Mouse (Mus musculus): ENCODE results near the gene Prss2. TPM values are rescaled to one million over a fixed set of nuclear protein-coding genes. Genes with fewer than 3 reads are reported as not detected.
A peak's percentile ranks its signal among the peaks of the same experiment; 100 is the strongest.
"Not testable (repeated sequence)": the region's sequence is repeated elsewhere in the genome, so short reads cannot be mapped to it uniquely, and the experiment has no call there.

The Prss2 gene
- total RNA-seq (2021) = not detected

DNA sequence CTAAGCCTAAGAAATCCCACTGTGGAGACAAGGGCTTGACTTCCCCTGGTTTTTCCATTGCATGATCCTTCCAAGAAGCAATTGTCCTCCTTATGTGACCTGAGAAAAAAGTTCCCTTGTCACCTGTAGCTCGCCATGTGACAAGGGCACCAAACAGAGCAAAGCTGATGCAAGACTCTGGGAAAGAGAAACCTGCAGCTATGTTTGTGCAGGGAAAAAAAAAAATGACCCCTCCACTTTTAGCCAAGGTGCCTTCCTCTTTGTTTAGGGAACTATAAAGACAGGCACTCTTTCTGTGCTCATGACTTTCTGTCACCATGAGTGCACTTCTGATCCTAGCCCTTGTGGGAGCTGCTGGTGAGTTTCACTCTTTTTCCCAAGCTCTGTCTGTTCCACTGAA is at the start of gene Prss2:
TSS of gene Prss2 (plus strand) at position 301 of the 400 bp plus-strand sequence.
- intact Hi-C loops (cut with DNase I) = no loop called here
- no peak for DNase-seq (ENCODE audit: low spot score in 2 of 2)

GRCm38 (mm10) chr6:41499374-41499773 is 22.2 kb upstream of the Prss2 start:
- intact Hi-C loops (cut with DNase I) = no loop called here
- no peak for DNase-seq (ENCODE audit: low spot score in 2 of 2)

GRCm38 (mm10) chr6:41504915-41505314 is 16.7 kb upstream of the Prss2 start:
- intact Hi-C loops (cut with DNase I) = no loop called here
- DNase-seq (ENCODE audit: low spot score in 2 of 2) = no peak

DNA sequence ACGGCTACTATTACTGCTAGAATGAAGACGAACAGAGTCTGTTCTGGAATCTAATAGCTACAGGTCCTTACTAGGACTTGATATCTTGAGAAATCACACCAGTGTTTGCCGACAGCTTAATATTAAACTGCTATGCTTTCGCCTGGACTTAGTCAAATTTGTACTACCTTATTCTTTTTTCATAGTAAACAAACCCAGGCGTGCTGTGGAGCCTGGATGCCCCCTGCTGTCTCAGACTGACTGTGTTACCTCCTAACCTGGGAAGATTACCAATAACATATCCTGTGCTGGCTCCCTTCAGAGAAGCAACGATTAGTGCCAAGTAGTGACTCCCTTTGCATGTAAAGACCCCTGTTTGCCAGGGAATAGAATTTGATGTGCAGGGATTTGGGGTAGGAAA is 16.3 kb upstream of the Prss2 start:
- no peak for DNase-seq (ENCODE audit: low spot score in 2 of 2)
- intact Hi-C loops (cut with DNase I) = no loop called here

GRCm38 (mm10) chr6:41518017-41518524 is 3.5 kb upstream of the Prss2 start:
- intact Hi-C loops (cut with DNase I) = no loop called here
- peak in 1 of 2 experiments; percentile 39 for DNase-seq (ENCODE audit: low spot score in 2 of 2)

GRCm38 (mm10) chr6:41526453-41526852 is 4.9 kb downstream of the Prss2 start:
- no peak for DNase-seq (ENCODE audit: low spot score in 2 of 2)
- intact Hi-C loops (cut with DNase I) = loop anchor here (5.0 kb wide), 1 partner anchor 434 kb away; no protein-coding TSS in a partner anchor

DNA sequence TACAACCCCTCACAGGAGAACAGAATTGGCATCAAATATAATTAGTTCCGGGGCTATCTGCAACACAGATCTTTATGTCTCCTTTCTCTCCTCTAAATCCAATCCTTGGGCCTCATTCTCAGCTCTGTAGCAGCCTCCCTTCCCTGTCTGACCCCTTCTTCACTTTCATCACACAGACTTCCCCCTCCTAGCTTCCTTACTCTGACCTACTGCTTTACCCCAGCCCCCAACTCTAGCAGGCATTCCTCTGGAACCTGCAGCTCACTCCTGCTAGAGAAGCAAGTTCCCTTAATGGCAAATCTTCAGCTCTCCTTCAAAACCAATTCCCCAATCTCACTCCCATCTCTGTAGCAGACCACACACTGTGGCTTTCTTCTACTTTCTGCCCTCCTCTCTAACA is 5.8 kb downstream of the Prss2 start:
- intact Hi-C loops (cut with DNase I) = loop anchor here (5.0 kb wide), 1 partner anchor 435 kb away; no protein-coding TSS in a partner anchor
- DNase-seq (ENCODE audit: low spot score in 2 of 2) = no peak

GRCm38 (mm10) chr6:41529987-41530386 is 8.4 kb downstream of the Prss2 start:
- peak in 1 of 2 experiments; percentile 39 for DNase-seq (ENCODE audit: low spot score in 2 of 2)
- intact Hi-C loops (cut with DNase I) = loop anchor here (2.0 to 5.0 kb wide), 3 partner anchors 267 to 438 kb away; no protein-coding TSS in a partner anchor

- intact Hi-C loops (cut with DNase I) = no loop called here
- no peak for DNase-seq (ENCODE audit: low spot score in 2 of 2)
Measured at GRCm38 (mm10) chr6:41532181-41532580, 10.6 kb downstream of the Prss2 start.

GRCm38 (mm10) chr6:41532687-41533284 is 11.2 kb downstream of the Prss2 start:
- intact Hi-C loops (cut with DNase I) = no loop called here
- DNase-seq (ENCODE audit: low spot score in 2 of 2) = no peak

DNA sequence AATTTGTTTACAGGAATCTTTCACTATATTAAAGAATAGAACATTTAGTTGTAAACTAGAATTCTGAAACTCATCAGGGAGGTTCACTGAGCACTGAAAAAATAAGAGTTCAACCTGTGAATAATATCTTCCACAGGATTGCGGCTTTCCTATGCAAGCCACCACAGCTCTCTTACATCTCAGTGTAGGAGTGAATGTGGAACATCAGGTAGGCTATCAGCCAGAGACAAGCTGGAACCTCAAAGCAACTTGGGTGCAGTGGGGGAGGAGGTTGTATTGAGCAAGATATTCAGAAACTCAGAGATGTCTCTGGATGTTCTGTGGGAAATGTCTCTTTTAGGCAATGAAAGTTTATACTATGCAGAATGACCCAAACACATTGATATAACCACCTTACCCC is 15.8 kb downstream of the Prss2 start:
- no peak for DNase-seq (ENCODE audit: low spot score in 2 of 2)
- intact Hi-C loops (cut with DNase I) = no loop called here

DNA sequence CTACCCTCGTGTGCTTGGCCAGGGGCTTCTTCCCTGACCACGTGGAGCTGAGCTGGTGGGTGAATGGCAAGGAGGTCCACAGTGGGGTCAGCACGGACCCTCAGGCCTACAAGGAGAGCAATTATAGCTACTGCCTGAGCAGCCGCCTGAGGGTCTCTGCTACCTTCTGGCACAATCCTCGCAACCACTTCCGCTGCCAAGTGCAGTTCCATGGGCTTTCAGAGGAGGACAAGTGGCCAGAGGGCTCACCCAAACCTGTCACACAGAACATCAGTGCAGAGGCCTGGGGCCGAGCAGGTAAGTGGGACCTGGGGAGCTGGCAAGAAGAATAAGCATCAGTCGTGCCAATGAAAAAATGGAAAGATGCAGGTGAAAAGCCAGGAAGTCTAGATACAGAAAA is 16.7 kb downstream of the Prss2 start:
- intact Hi-C loops (cut with DNase I) = not testable (repeated sequence)

GRCm38 (mm10) chr6:41540746-41541145 is 19.2 kb downstream of the Prss2 start:
- DNase-seq (ENCODE audit: low spot score in 2 of 2) = no peak
- intact Hi-C loops (cut with DNase I) = no loop called here

More for the DNA sequence above, 16.7 kb downstream of the Prss2 start:
- DNase-seq (ENCODE audit: low spot score in 2 of 2) = not testable (repeated sequence)

- DNase-seq (ENCODE audit: low spot score in 2 of 2) = no peak
- intact Hi-C loops (cut with DNase I) = no loop called here
Measured at GRCm38 (mm10) chr6:41541746-41542145, 20.2 kb downstream of the Prss2 start.

DNA sequence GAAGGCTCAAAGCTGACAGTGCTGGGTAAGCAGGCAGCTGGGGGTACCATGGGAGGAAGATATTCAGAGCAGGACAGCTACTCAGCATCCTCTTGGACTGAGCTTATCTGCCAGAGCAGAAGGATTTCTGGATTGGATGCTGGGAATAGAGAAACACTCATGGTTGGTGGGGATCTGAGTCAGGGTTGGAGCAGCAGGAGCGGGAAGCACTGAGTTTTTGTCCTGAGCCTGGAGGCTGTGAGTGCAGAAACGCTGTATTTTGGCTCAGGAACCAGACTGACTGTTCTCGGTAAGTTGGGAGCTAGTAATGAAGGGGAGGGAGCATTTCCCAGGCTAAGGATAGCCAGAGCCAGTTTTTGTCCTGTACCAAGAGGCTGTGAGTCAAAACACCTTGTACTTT is 21.4 kb downstream of the Prss2 start:
- intact Hi-C loops (cut with DNase I) = no loop called here
- DNase-seq (ENCODE audit: low spot score in 2 of 2) = peak in 1 of 2 experiments; percentile 39

- intact Hi-C loops (cut with DNase I) = no loop called here
- no peak for DNase-seq (ENCODE audit: low spot score in 2 of 2)
Measured at GRCm38 (mm10) chr6:41543411-41544050, 21.9 kb downstream of the Prss2 start.

GRCm38 (mm10) chr6:41544381-41544924 is 22.9 kb downstream of the Prss2 start:
- DNase-seq (ENCODE audit: low spot score in 2 of 2) = no peak
- intact Hi-C loops (cut with DNase I) = no loop called here

- intact Hi-C loops (cut with DNase I) = no loop called here
- no peak for DNase-seq (ENCODE audit: low spot score in 2 of 2)
Measured at GRCm38 (mm10) chr6:41545266-41545665, 23.7 kb downstream of the Prss2 start.

DNA sequence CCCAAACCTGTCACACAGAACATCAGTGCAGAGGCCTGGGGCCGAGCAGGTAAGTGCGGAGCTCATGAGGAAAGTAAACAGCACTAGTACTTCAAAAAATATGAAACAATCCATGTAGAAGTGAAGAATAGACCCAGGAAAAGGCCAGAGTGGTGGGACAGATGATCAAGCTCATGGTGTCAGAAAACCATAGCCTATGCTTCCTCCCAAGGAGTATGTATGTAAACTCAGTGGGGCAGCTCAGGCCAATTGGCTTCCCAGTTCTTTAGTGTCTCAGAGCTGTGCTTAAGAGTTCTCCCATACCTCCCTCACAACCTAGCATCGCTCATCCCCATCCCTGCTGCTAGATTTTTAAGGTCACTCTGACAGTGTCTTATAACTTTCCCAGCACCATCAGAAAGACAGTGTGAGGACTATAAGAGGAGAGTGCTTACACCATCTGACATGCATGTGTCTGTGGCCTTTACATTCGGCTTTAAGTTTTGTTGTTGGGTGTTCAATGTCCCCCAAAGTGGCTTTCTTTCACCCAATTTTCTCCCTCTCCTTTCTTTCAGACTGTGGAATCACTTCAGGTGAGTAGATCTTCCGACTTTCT is 25.6 kb downstream of the Prss2 start:
- no peak for DNase-seq (ENCODE audit: low spot score in 2 of 2)
- intact Hi-C loops (cut with DNase I) = no loop called here

GRCm38 (mm10) chr6:41548286-41548685 is 26.7 kb downstream of the Prss2 start:
- intact Hi-C loops (cut with DNase I) = no loop called here
- no peak for DNase-seq (ENCODE audit: low spot score in 2 of 2)
